Mouse (Mus musculus): ENCODE results near the gene Sae1. TPM values are rescaled to one million over a fixed set of nuclear protein-coding genes. Genes with fewer than 3 reads are reported as not detected.

Sae1 gene
- polyA plus RNA-seq, 1 experiment, result 59.3 TPM

DNA sequence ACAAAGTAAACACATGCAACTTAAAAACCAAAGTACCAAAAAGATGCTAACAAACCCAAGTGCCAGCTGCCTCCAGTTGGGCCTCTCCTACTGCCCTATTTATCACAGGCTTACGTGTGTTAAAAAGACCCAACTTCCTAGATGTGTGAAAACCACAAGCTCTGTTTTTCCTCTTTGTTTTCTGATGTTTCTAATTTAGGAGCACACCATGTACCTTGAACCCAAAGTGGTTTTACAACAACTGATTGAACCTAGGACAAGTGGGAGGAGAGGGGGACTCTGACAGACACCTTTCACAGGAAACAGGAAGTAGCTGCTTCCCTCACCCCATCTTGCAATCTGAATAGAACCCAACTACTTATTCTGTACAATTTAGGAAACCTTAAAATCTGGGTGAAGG is 23.3 kb downstream of the Sae1 start:
- peaks cover 35% of the 10 kb centered on the region for H3K4me1 ChIP-seq (ENCODE audit: control insufficient read depth, insufficient read depth, low read length)
- H3K27ac ChIP-seq (ENCODE audit: insufficient read depth, low read depth, low read length), result no peak overlapping the region
- TF ChIP-seq CTCF (IDR thresholded peaks at IDR 0.05; ENCODE audit: low read depth, low read length) (no peak), POLR2A (IDR thresholded peaks at IDR 0.05; ENCODE audit: borderline replicate concordance, low read depth, low read length) (no peak)

DNA sequence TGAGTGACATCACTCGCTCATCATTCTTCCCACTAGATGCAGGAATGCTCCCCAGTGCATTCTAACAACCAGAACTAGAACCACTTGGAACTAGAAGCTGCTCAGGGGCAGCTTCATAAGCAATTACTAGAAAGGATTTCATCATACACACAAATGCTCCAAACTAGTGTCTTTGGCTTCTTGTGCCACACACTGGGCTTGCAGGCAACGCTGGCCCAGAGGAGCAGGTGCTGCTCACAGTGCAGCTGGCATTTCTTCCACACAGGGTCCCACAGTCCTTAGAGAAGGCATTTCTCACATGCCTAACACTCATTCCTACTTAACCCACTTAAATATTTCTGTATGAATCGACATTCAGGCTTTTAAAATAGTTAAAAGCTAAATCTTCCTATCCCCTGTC is 30.0 kb downstream of the Sae1 start:
- Histone ChIP-seq H3K4me1 (ENCODE audit: control insufficient read depth, insufficient read depth, low read length) (no peaks in the 10 kb centered on the region), H3K27ac (ENCODE audit: insufficient read depth, low read depth, low read length) (no peak overlapping the region), H3K4me3 (ENCODE audit: insufficient read depth, low read length) (no peak overlapping the region)
- TF ChIP-seq CTCF (IDR thresholded peaks at IDR 0.05; ENCODE audit: low read depth, low read length), result no peak
- no peak for TF ChIP-seq POLR2A (IDR thresholded peaks at IDR 0.05; ENCODE audit: borderline replicate concordance, low read depth, low read length)

More for the DNA sequence above, 23.3 kb downstream of the Sae1 start:
- H3K4me3 ChIP-seq (ENCODE audit: insufficient read depth, low read length), result no peak overlapping the region

GRCm38 (mm10) chr7:16355854-16356594 is 31.6 kb downstream of the Sae1 start:
- H3K27ac ChIP-seq (ENCODE audit: insufficient read depth, low read depth, low read length), result no peak overlapping the region
- no peak overlapping the region for H3K4me3 ChIP-seq (ENCODE audit: insufficient read depth, low read length)
- H3K4me1 ChIP-seq (ENCODE audit: control insufficient read depth, insufficient read depth, low read length), result no peaks in the 10 kb centered on the region
- TF ChIP-seq POLR2A (IDR thresholded peaks at IDR 0.05; ENCODE audit: borderline replicate concordance, low read depth, low read length) (no peak), CTCF (IDR thresholded peaks at IDR 0.05; ENCODE audit: low read depth, low read length) (no peak)

- peaks cover 15% of the 10 kb centered on the region for H3K4me1 ChIP-seq (ENCODE audit: control insufficient read depth, insufficient read depth, low read length)
- no peak overlapping the region for H3K4me3 ChIP-seq (ENCODE audit: insufficient read depth, low read length)
- TF ChIP-seq CTCF (IDR thresholded peaks at IDR 0.05; ENCODE audit: low read depth, low read length), result no peak
- TF ChIP-seq POLR2A (IDR thresholded peaks at IDR 0.05; ENCODE audit: borderline replicate concordance, low read depth, low read length), result no peak
- H3K27ac ChIP-seq (ENCODE audit: insufficient read depth, low read depth, low read length), result no peak overlapping the region
Measured at GRCm38 (mm10) chr7:16349999-16350398, 37.6 kb downstream of the Sae1 start.

GRCm38 (mm10) chr7:16345297-16345696 is 42.3 kb downstream of the Sae1 start:
- TF ChIP-seq POLR2A (IDR thresholded peaks at IDR 0.05; ENCODE audit: borderline replicate concordance, low read depth, low read length), result no peak
- TF ChIP-seq CTCF (IDR thresholded peaks at IDR 0.05; ENCODE audit: low read depth, low read length), result no peak
- Histone ChIP-seq H3K4me3 (ENCODE audit: insufficient read depth, low read length) (no peak overlapping the region), H3K4me1 (ENCODE audit: control insufficient read depth, insufficient read depth, low read length) (peaks cover 29% of the 10 kb centered on the region), H3K27ac (ENCODE audit: insufficient read depth, low read depth, low read length) (no peak overlapping the region)

- H3K4me1 ChIP-seq (ENCODE audit: control insufficient read depth, insufficient read depth, low read length), result peaks cover 29% of the 10 kb centered on the region
- no peak for TF ChIP-seq POLR2A (IDR thresholded peaks at IDR 0.05; ENCODE audit: borderline replicate concordance, low read depth, low read length)
- TF ChIP-seq CTCF (IDR thresholded peaks at IDR 0.05; ENCODE audit: low read depth, low read length), result no peak
- no peak overlapping the region for H3K4me3 ChIP-seq (ENCODE audit: insufficient read depth, low read length)
- no peak overlapping the region for H3K27ac ChIP-seq (ENCODE audit: insufficient read depth, low read depth, low read length)
Measured at GRCm38 (mm10) chr7:16344598-16344997, 43.0 kb downstream of the Sae1 start.

DNA sequence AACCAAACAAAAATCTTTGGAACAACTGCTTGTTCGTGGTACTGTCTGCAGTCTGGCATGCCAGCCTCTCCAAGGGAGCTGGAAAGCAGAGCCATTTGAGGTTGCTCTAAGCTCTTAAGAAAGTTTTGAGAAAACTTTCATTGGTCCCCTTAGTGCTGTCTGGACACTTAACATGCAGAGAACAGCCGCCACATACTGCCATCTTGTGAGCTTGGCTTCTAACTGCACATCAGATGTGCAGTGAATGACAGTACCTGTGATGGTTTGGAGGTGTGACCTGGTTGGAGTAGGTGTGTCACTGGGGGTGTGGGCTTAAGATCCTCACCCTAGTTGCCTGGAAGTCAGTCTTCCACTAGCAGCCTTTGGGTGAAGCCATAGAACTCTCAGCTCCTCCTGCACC is 49.9 kb downstream of the Sae1 start:
- Histone ChIP-seq H3K4me1 (ENCODE audit: control insufficient read depth, insufficient read depth, low read length) (peaks cover 15% of the 10 kb centered on the region), H3K4me3 (ENCODE audit: insufficient read depth, low read length) (no peak overlapping the region), H3K27ac (ENCODE audit: insufficient read depth, low read depth, low read length) (no peak overlapping the region)
- TF ChIP-seq CTCF (IDR thresholded peaks at IDR 0.05; ENCODE audit: low read depth, low read length) (no peak), POLR2A (IDR thresholded peaks at IDR 0.05; ENCODE audit: borderline replicate concordance, low read depth, low read length) (no peak)

- no peak overlapping the region for H3K4me3 ChIP-seq (ENCODE audit: insufficient read depth, low read length)
- H3K4me1 ChIP-seq (ENCODE audit: control insufficient read depth, insufficient read depth, low read length), result peaks cover 4% of the 10 kb centered on the region
- no peak for TF ChIP-seq POLR2A (IDR thresholded peaks at IDR 0.05; ENCODE audit: borderline replicate concordance, low read depth, low read length)
- TF ChIP-seq CTCF (IDR thresholded peaks at IDR 0.05; ENCODE audit: low read depth, low read length), result no peak
- H3K27ac ChIP-seq (ENCODE audit: insufficient read depth, low read depth, low read length), result no peak overlapping the region
Measured at GRCm38 (mm10) chr7:16329146-16329545, 58.5 kb downstream of the Sae1 start.

- H3K4me3 ChIP-seq (ENCODE audit: insufficient read depth, low read length), result no peak overlapping the region
- TF ChIP-seq CTCF (IDR thresholded peaks at IDR 0.05; ENCODE audit: low read depth, low read length) (no peak), POLR2A (IDR thresholded peaks at IDR 0.05; ENCODE audit: borderline replicate concordance, low read depth, low read length) (no peak)
- no peak overlapping the region for H3K27ac ChIP-seq (ENCODE audit: insufficient read depth, low read depth, low read length)
- H3K4me1 ChIP-seq (ENCODE audit: control insufficient read depth, insufficient read depth, low read length), result peaks cover 4% of the 10 kb centered on the region
Measured at GRCm38 (mm10) chr7:16326607-16326971, 61.0 kb downstream of the Sae1 start.

GRCm38 (mm10) chr7:16325920-16326606 is 61.5 kb downstream of the Sae1 start:
- H3K4me3 ChIP-seq (ENCODE audit: insufficient read depth, low read length), result no peak overlapping the region

More at GRCm38 (mm10) chr7:16325920-16326606, 61.5 kb downstream of the Sae1 start:
- TF ChIP-seq POLR2A (IDR thresholded peaks at IDR 0.05; ENCODE audit: borderline replicate concordance, low read depth, low read length) (no peak), CTCF (IDR thresholded peaks at IDR 0.05; ENCODE audit: low read depth, low read length) (peak; percentile 49)
- H3K4me1 ChIP-seq (ENCODE audit: control insufficient read depth, insufficient read depth, low read length), result peaks cover 5% of the 10 kb centered on the region
- peak overlapping the region; percentile 24 for H3K27ac ChIP-seq (ENCODE audit: insufficient read depth, low read depth, low read length)
